Mouse (Mus musculus): Measurements from ENCODE around the gene Fosb.

- TF ChIP-seq POLR2A (IDR thresholded peaks at IDR 0.05; ENCODE audit: low read depth, low read length) (no peak), CTCF (IDR thresholded peaks at IDR 0.05; ENCODE audit: extremely low read depth, insufficient read length, insufficient replicate concordance, low read depth, low read length) (no peak)
These were observed 10.1 kb upstream of the Fosb start for GRCm38 (mm10) chr7:19319906-19320305.

All from small intestine, adult 2 months (tissue).